ENCODE assay signal across 10 mouse cellular contexts in genomic region chr4:109664091-109664490, GRCm38 (mm10). TPM values are rescaled to one million over a fixed set of nuclear protein-coding genes. Genes with fewer than 3 reads are reported as not detected.
DNase-seq lines count a peak whose midpoint lies in the region; ATAC-seq and TF ChIP-seq lines count a peak whose summit lies in the region.
"Had no signal": no experiment of that assay in that cellular context is flagged by ENCODE, and none has a peak within 500 bp of the region (broad histone marks: within the 10 kb centered on the region; RNA-seq: fewer than 3 reads in every experiment).

No protein-coding gene starts in this region.

- H3K27me3 ChIP-seq in midbrain, embryonic 11.5 days (ENCODE audit: control insufficient read depth, insufficient read depth, low read length), result peaks cover 49% of the 10 kb centered on the region
- H3K27me3 ChIP-seq in midbrain, postnatal 0 days (ENCODE audit: insufficient read depth, low read length), result peaks cover 29% of the 10 kb centered on the region
- H3K27me3 ChIP-seq in hindbrain, embryonic 14.5 days (ENCODE audit: control insufficient read depth, insufficient read depth, low read length), result peaks cover 71% of the 10 kb centered on the region
- H3K27me3 ChIP-seq in stomach, embryonic 14.5 days (ENCODE audit: control insufficient read depth, insufficient read depth, low read length), result peaks cover 30% of the 10 kb centered on the region

- H3K27ac ChIP-seq in midbrain, embryonic 11.5 days (ENCODE audit: low read depth, low read length), result no peak overlapping the region
- no peak overlapping the region for H3K27ac ChIP-seq in midbrain, postnatal 0 days (ENCODE audit: low read depth, low read length)
- H3K27ac ChIP-seq in hindbrain, embryonic 14.5 days, result no peak overlapping the region
- no peak overlapping the region for H3K27ac ChIP-seq in stomach, embryonic 14.5 days (ENCODE audit: low read length)

- no peak overlapping the region for H3K4me3 ChIP-seq in midbrain, embryonic 11.5 days (ENCODE audit: low read depth, low read length)
- no peak overlapping the region for H3K4me3 ChIP-seq in midbrain, postnatal 0 days (ENCODE audit: low read depth, low read length)
- H3K4me3 ChIP-seq in hindbrain, embryonic 14.5 days (replicated peaks; ENCODE audit: low read length), result 0 out of 2 replicates have a peak overlapping the region, but pooled peaks have one; percentile 1
- no peak overlapping the region for H3K4me3 ChIP-seq in stomach, embryonic 14.5 days (ENCODE audit: low read depth, low read length)

- ATAC-seq in midbrain, embryonic 11.5 days (ENCODE audit: low FRiP score), result no peak
- ATAC-seq in midbrain, postnatal 0 days (ENCODE audit: low FRiP score), result no peak
- no peak for ATAC-seq in hindbrain, embryonic 14.5 days (ENCODE audit: low FRiP score)
- no peak for ATAC-seq in stomach, embryonic 14.5 days (ENCODE audit: insufficient number of reproducible peaks, insufficient read depth, low FRiP score, low read depth)

- 8% methylated on average over 5 of the region's 5 CpGs for WGBS in midbrain, embryonic 11.5 days
- 15% methylated on average over 5 of the region's 5 CpGs for WGBS in midbrain, postnatal 0 days
- WGBS in hindbrain, embryonic 14.5 days, result 8% methylated on average over 5 of the region's 5 CpGs
- 13% methylated on average over 5 of the region's 5 CpGs for WGBS in stomach, embryonic 14.5 days

- H3K4me2 ChIP-seq in midbrain, embryonic 11.5 days, result peak overlapping the region; percentile 15; the same call in 1 of the 2 replicates
- H3K4me2 ChIP-seq in midbrain, postnatal 0 days (ENCODE audit: low read depth, low read length, poor library complexity, severe bottlenecking), result no peak overlapping the region
- H3K4me2 ChIP-seq in hindbrain, embryonic 14.5 days (replicated peaks), result peak overlapping the region; percentile 71; the same call in 1 of the 2 replicates
- H3K4me2 ChIP-seq in stomach, embryonic 14.5 days (replicated peaks; ENCODE audit: low read depth, low read length), result peak overlapping the region; percentile 7; the same call in 1 of the 2 replicates

- peaks cover 8% of the 10 kb centered on the region; the same call in 1 of the 2 replicates for H3K4me1 ChIP-seq in midbrain, embryonic 11.5 days (ENCODE audit: control insufficient read depth, insufficient read depth, low read length)
- 0 out of 2 replicates have a peak, but pooled peaks cover 6% of the 10 kb centered on the region for H3K4me1 ChIP-seq in midbrain, postnatal 0 days (ENCODE audit: insufficient read depth, low read length)
- peaks cover 21% of the 10 kb centered on the region; the same call in 1 of the 2 replicates for H3K4me1 ChIP-seq in hindbrain, embryonic 14.5 days (replicated peaks; ENCODE audit: control insufficient read depth, insufficient read depth, low read length)
- no peaks in the 10 kb centered on the region for H3K4me1 ChIP-seq in stomach, embryonic 14.5 days (ENCODE audit: control insufficient read depth, insufficient read depth, low read length)

- no peaks in the 10 kb centered on the region for H3K9me3 ChIP-seq in midbrain, embryonic 11.5 days (ENCODE audit: control insufficient read depth, low read length)
- H3K9me3 ChIP-seq in midbrain, postnatal 0 days (ENCODE audit: low read length), result no peaks in the 10 kb centered on the region
- H3K9me3 ChIP-seq in hindbrain, embryonic 14.5 days (ENCODE audit: control insufficient read depth, low read length), result no peaks in the 10 kb centered on the region
- no peaks in the 10 kb centered on the region for H3K9me3 ChIP-seq in stomach, embryonic 14.5 days (ENCODE audit: control insufficient read depth, low read depth, low read length)

- DNase-seq in heart, adult 11 months, result peak; percentile 61
- DNase-seq in heart, adult 9 months (ENCODE audit: low spot score in 2 of 2), result no peak
- DNase-seq in midbrain, embryonic 11.5 days (ENCODE audit: low spot score, missing footprints), result peak; percentile 92
- DNase-seq in midbrain, postnatal 0 days (ENCODE audit: low spot score), result no peak
- peak; percentile 22 for DNase-seq in hindbrain, embryonic 14.5 days (ENCODE audit: low spot score)
- no peak for DNase-seq in layer of hippocampus, adult 8-10 months (ENCODE audit: low spot score in 2 of 2)
- no peak for DNase-seq in T-cell, adult 2 months (ENCODE audit: low spot score)
- DNase-seq: adrenal gland, postnatal 25 days; kidney, postnatal 36 days had no signal

- no peak for TF ChIP-seq CTCF in midbrain, postnatal 0 days (IDR thresholded peaks at IDR 0.05)

- H3K36me3 ChIP-seq in midbrain, embryonic 11.5 days (ENCODE audit: control insufficient read depth, insufficient read depth, low read length), result no peaks in the 10 kb centered on the region
- H3K36me3 ChIP-seq in midbrain, postnatal 0 days (ENCODE audit: insufficient read depth, low read length), result no peaks in the 10 kb centered on the region
- no peaks in the 10 kb centered on the region for H3K36me3 ChIP-seq in hindbrain, embryonic 14.5 days (replicated peaks; ENCODE audit: control insufficient read depth, insufficient read depth)
- H3K36me3 ChIP-seq in stomach, embryonic 14.5 days (ENCODE audit: control insufficient read depth, insufficient read depth, low read length), result no peaks in the 10 kb centered on the region

- H3K9ac ChIP-seq in midbrain, embryonic 11.5 days (ENCODE audit: low read length), result no peak overlapping the region
- H3K9ac ChIP-seq in midbrain, postnatal 0 days (replicated peaks; ENCODE audit: low read length, poor library complexity, severe bottlenecking), result no peak overlapping the region
- H3K9ac ChIP-seq in hindbrain, embryonic 14.5 days, result no peak overlapping the region
- H3K9ac ChIP-seq in stomach, embryonic 14.5 days (replicated peaks; ENCODE audit: low read depth, low read length), result no peak overlapping the region

RNA-seq across cellular contexts. Expression of gene Cdkn2c, which starts 2.9 kb away (rescaled TPM):
- 7.4 and 8.9 TPM in 2 replicates for polyA plus RNA-seq in midbrain, embryonic 11.5 days (2014; fragmentation: Nextera tagmentation; extraction: Ambion mirVana)
- 5.8 and 8.9 TPM in 2 replicates for total RNA-seq in midbrain, postnatal 0 days (2014; rRNA removed)
- polyA plus RNA-seq in midbrain, postnatal 0 days (2015; fragmentation: Nextera tagmentation; extraction: Ambion mirVana), result 2.4 and 2.7 TPM in 2 replicates
- polyA plus RNA-seq in hindbrain, embryonic 14.5 days (2014; fragmentation: Nextera tagmentation; extraction: Ambion mirVana), result 2.8 and 3.7 TPM in 2 replicates
- 7.0 and 8.1 TPM in 2 replicates for polyA plus RNA-seq in stomach, embryonic 14.5 days (2014; fragmentation: Nextera tagmentation; extraction: Ambion mirVana)
- 1 to 10 TPM; 2.6 to 4.1 (median 3.0) TPM for total RNA-seq in layer of hippocampus, adult 8-10 months (2022)

RNA-seq across cellular contexts. Expression of gene Faf1, which starts 12.3 kb away (rescaled TPM):
- polyA plus RNA-seq in midbrain, embryonic 11.5 days (2014; fragmentation: Nextera tagmentation; extraction: Ambion mirVana), result 42.4 and 44.0 TPM in 2 replicates
- 36.8 and 54.6 TPM in 2 replicates for total RNA-seq in midbrain, postnatal 0 days (2014; rRNA removed)
- polyA plus RNA-seq in midbrain, postnatal 0 days (2015; fragmentation: Nextera tagmentation; extraction: Ambion mirVana), result 32.1 and 33.7 TPM in 2 replicates
- 47.1 and 50.7 TPM in 2 replicates for polyA plus RNA-seq in hindbrain, embryonic 14.5 days (2014; fragmentation: Nextera tagmentation; extraction: Ambion mirVana)
- 29.0 and 32.9 TPM in 2 replicates for polyA plus RNA-seq in stomach, embryonic 14.5 days (2014; fragmentation: Nextera tagmentation; extraction: Ambion mirVana)
- 10 to 100 TPM; 22.9 to 26.6 (median 24.3) TPM for total RNA-seq in layer of hippocampus, adult 8-10 months (2022)

Comparison
In these comparisons a context has a peak if more than half of its experiments do, and no peak if none do; other contexts are left out.
1. DNase-seq: peak in heart, adult 11 months (single experiment), midbrain, embryonic 11.5 days (single experiment) and hindbrain, embryonic 14.5 days (single experiment); none in heart, adult 9 months (0 of 2), midbrain, postnatal 0 days (single experiment), layer of hippocampus, adult 8-10 months (0 of 2) and T-cell, adult 2 months (single experiment).